Mouse (Mus musculus) neural tube, embryonic 10.5 days (tissue): ENCODE results near the gene Rubcn.
"Not testable (repeated sequence)": the region's sequence is repeated elsewhere in the genome, so short reads cannot be mapped to it uniquely, and the experiment has no call there.

Experiments used
- DNase-seq: peaks from one replicate; pipeline ENCODE4 v3.0.0-alpha.2; 2017; ENCODE audit warnings: low spot score; ENCODE audit errors: extremely low spot score

The Rubcn gene

GRCm38 (mm10) chr16:32877343-32878156 is at the start of gene Rubcn, which contains the start of gene Fyttd1:
Gene Rubcn (minus strand): TSS chr16:32877766.
Gene Fyttd1 (plus strand): TSS chr16:32877500.
- DNase-seq, result peak; percentile 94

GRCm38 (mm10) chr16:32927044-32927443 is 49.5 kb upstream of the Rubcn start:
- no peak for DNase-seq

GRCm38 (mm10) chr16:32926629-32927028 is 49.1 kb upstream of the Rubcn start:
- not testable (repeated sequence) for DNase-seq

GRCm38 (mm10) chr16:32915292-32916068 is 37.9 kb upstream of the Rubcn start:
- DNase-seq, result no peak

GRCm38 (mm10) chr16:32913937-32914881 is 36.6 kb upstream of the Rubcn start, which contains the start of gene Lrch3:
Gene Lrch3 (plus strand): TSS chr16:32914100.
- DNase-seq, result peak; percentile 99

- DNase-seq, result no peak
Observed at GRCm38 (mm10) chr16:32913212-32913611, 35.6 kb upstream of the Rubcn start.

GRCm38 (mm10) chr16:32906727-32907126 is 29.2 kb upstream of the Rubcn start:
- DNase-seq, result no peak

GRCm38 (mm10) chr16:32906186-32906585 is 28.6 kb upstream of the Rubcn start:
- no peak for DNase-seq

- no peak for DNase-seq
Observed at GRCm38 (mm10) chr16:32902051-32902428, 24.5 kb upstream of the Rubcn start.

GRCm38 (mm10) chr16:32901360-32902050 is 23.9 kb upstream of the Rubcn start:
- DNase-seq, result no peak

GRCm38 (mm10) chr16:32896126-32896525 is 18.6 kb upstream of the Rubcn start:
- no peak for DNase-seq

GRCm38 (mm10) chr16:32889881-32890280 is 12.3 kb upstream of the Rubcn start:
- DNase-seq, result no peak

GRCm38 (mm10) chr16:32887996-32888395 is 10.4 kb upstream of the Rubcn start:
- no peak for DNase-seq

GRCm38 (mm10) chr16:32881538-32881937 is 4.0 kb upstream of the Rubcn start:
- no peak for DNase-seq

- peak; percentile 18 for DNase-seq
Observed at GRCm38 (mm10) chr16:32878972-32879926, 1.7 kb upstream of the Rubcn start.

GRCm38 (mm10) chr16:32878157-32878598 is 612 bp upstream of the Rubcn start:
- DNase-seq, result no peak

- DNase-seq, result no peak
Observed at GRCm38 (mm10) chr16:32876831-32877230, 735 bp downstream of the Rubcn start.

- DNase-seq, result no peak
Observed at GRCm38 (mm10) chr16:32875847-32876246, 1.7 kb downstream of the Rubcn start.

GRCm38 (mm10) chr16:32875281-32875680 is 2.3 kb downstream of the Rubcn start:
- DNase-seq, result not testable (repeated sequence)
